Mouse (Mus musculus) frontal cortex, adult 2 months (tissue): ENCODE measurements around the gene Kcna4. TPM values are rescaled to one million over a fixed set of nuclear protein-coding genes. Genes with fewer than 3 reads are reported as not detected.

Experiments
- DNase-seq, 2 experiments: peaks; one replicate each; pipeline ENCODE4 v3.0.0; 2022; ENCODE audit warnings: low spot score in 1 of 2; ENCODE audit errors: extremely low spot score in 1 of 2
- polyA plus RNA-seq: library from polyadenylated mRNA; depleted of rRNA; stranded (reverse); fragments of >200 nt; gene quantifications from 2 replicates; pipeline ENCODE4 v1.2.3, GENCODE M21; 2012; rRNA removed

The Kcna4 gene
- 15.9 and 23.1 TPM in 2 replicates for polyA plus RNA-seq

DNA sequence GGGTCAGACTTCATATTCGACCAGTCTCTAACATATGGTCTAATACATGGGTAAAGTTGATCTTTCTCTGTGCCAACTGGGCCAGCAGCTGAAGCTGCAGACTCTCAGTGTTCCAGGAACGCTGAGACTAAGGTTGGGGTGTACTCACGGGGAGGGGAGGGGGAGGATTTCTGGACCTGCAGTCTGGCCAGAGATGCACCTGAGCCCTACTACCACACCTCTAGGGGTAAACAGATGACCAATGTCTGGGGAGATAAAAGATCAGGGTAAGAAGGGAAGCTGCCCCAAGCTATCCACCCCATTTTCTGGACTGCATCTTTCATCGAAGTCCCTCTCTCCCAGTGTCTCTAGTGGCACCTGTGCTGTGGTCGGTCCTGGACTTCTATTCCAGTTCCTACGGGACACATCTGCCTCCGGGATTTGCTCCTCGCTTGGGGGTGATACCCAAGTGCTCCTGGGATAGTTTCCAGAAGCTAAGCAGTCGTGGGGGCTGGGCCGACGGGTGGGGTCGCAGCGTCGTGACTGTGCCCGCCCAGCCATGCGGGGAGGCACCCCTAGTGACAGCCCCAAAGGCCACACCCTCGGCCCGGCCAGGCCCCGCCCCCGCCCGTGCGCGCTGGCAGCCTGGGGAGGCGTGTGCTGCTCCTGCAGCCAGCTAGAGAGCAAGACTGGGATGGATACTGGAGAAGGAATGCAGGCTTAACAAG is at the start of gene Kcna4:
Gene Kcna4 (plus strand): TSS at position 650 of the 707 bp plus-strand sequence.
- DNase-seq: peak; percentile 52 to 77

- DNase-seq: no peak
These were observed 32.3 kb upstream of the Kcna4 start for GRCm38 (mm10) chr2:107258091-107258490.

- no peak for DNase-seq
These were observed 24.2 kb upstream of the Kcna4 start for GRCm38 (mm10) chr2:107266251-107266650.

- DNase-seq: no peak
These were observed 20.4 kb upstream of the Kcna4 start for GRCm38 (mm10) chr2:107270050-107270449.

DNA sequence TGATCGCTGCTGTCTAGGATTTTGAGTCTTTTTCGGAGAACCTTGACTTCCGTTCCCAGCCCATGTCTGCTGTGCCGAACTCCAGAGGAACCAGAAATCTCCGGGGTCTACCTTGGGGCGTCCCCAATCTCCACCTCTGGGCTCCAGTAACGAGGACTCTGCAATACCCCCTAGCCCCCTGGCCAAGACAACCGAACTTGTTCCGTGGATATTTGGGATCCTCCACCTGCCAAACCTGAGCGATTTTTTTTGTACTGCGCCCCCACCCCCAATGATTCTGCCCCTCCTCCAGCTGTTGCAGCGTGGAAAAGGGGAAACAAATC is 219 bp downstream of the Kcna4 start:
- no peak for DNase-seq

- peak in 1 of 2 experiments; percentile 47 for DNase-seq
These were observed 703 bp downstream of the Kcna4 start for GRCm38 (mm10) chr2:107291142-107291541.

GRCm38 (mm10) chr2:107294521-107294920 is 4.1 kb downstream of the Kcna4 start:
- DNase-seq: no peak

GRCm38 (mm10) chr2:107301886-107302285 is 11.4 kb downstream of the Kcna4 start:
- no peak for DNase-seq

DNA sequence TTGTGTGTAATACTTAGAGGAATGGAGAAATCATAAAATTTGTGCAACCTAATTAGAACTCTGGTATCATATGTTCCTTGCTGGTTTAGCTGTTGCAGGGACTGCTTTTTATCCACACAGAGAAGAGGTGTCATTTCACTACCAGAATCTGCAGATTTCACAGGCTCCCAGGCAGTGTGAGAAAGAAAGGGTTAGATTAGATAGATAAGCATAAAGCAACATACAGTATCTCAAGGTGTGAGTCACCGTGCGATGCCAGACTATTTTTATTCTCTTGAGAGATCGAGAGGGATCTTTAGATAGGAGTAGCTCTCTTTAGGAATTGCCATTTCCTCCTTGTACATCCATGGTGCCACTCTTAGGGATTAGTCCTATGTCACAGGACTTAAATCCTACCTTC is 14.3 kb downstream of the Kcna4 start:
- DNase-seq: peak; percentile 49 to 53

DNA sequence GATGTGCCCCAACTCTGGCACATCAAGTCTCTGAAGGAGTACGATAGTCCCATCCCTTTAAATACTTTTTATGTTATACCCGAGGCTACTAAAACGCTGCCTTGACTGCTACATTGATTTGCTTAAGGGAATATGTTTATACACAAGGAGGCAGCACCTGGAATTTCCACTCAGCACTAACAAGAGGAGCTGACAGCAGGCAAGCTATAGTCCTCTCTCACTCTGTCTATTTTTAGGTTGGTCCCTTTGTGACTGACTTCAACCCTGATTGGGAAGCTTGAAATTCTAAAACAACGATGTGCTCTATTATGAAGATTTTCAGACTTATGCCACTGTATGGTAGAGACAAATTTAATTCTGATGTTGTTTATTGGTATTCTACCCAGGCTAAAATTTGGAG is 15.6 kb downstream of the Kcna4 start:
- no peak for DNase-seq

GRCm38 (mm10) chr2:107318636-107319035 is 28.2 kb downstream of the Kcna4 start:
- no peak for DNase-seq

DNA sequence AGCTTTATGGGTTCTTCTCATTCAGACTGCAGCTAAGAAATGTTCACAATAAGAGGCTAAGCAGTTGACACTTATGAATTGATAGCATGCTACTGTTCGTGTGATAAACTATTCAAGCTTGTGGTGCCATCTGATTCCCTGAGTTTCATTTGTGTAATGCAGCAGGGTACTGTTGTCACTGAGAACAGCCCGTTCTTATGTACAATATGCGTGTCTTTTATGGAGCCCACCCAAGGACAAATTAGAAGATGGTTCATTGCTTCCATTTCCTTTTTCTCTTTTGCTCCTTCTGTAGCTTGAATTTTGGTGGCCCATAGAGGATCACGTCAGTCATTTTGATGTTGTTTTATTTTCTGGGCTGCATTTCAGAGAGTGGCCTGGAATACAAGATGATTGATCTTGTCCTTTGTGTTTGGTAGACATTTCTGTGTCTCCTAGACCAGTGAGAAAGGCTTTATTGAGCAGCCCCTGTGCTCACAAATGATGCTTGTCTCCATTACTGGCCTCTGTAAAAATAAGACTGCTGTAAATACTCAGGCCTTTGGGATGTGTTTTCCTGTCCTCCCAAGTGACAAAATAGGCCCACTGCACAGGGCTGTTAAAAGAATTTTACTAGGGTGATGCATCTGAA is 31.3 kb downstream of the Kcna4 start:
- DNase-seq: no peak

DNA sequence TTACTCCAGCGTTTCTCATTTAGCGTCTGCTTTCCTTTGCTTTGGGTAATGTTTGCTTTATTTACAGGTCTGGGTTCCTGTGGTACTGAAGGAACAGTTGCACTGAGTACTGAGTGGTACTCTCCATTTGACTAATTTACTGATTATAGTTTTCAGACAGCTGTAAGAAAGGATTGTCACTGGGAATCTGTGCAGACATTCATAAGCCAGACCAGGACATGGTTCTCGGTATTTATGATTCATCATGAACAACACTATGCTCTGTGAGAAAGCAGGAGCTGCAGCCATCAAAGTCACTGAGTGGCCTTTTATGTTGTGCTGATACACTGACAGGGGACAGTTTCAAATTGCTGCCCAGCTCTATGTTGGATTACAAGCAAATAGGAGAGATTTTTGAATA is 33.7 kb downstream of the Kcna4 start:
- no peak for DNase-seq

- DNase-seq: no peak
These were observed 36.8 kb downstream of the Kcna4 start for GRCm38 (mm10) chr2:107327276-107327675.

- DNase-seq: peak in 1 of 2 experiments; percentile 11
These were observed 50.9 kb downstream of the Kcna4 start for GRCm38 (mm10) chr2:107341291-107341690.

GRCm38 (mm10) chr2:107344807-107345206 is 54.4 kb downstream of the Kcna4 start:
- DNase-seq: no peak

- DNase-seq: no peak
These were observed 54.9 kb downstream of the Kcna4 start for GRCm38 (mm10) chr2:107345299-107345698.

Other genes with a start within 250 kb of the Kcna4 start
- gene Fshb, start 231.0 kb upstream of the Kcna4 start, polyA plus RNA-seq: not detected in 2 replicates